Mouse (Mus musculus): Measurements from ENCODE around the gene Arhgap35. TPM values are rescaled to one million over a fixed set of nuclear protein-coding genes. Genes with fewer than 3 reads are reported as not detected.

The Arhgap35 gene
- polyA plus RNA-seq, 1 experiment from 2014 or later = 30.5 TPM

- WGBS = 81% methylated on average over 8 of the region's 8 CpGs
- Histone ChIP-seq H3K27me3 (ENCODE audit: insufficient read depth, low read length) (peaks cover 51% of the 10 kb centered on the region), H3K9ac (no peak within 1 kb of the TSS), H3K9me3 (ENCODE audit: low read depth, low read length) (no peaks in the 10 kb centered on the region), H3K36me3 (ENCODE audit: insufficient read depth) (no peaks in the 10 kb centered on the region), H3K4me2 (peak within 1 kb of the TSS; percentile 57), H3K4me1 (ENCODE audit: insufficient read depth) (no peaks in the 10 kb centered on the region), H3K4me3 (ENCODE audit: low read depth, low read length) (peak within 1 kb of the TSS; percentile 27), H3K27ac (ENCODE audit: low read depth) (no peak within 1 kb of the TSS)
- no peak for TF ChIP-seq CTCF (IDR thresholded peaks at IDR 0.05; ENCODE audit: low read depth)
- DNase-seq (no peak), ATAC-seq (ENCODE audit: insufficient read depth) (no peak)
Observed at GRCm38 (mm10) chr7:16477628-16478027, 137.2 kb downstream of the Arhgap35 start, which contains the start of gene Npas1. Npas1 (minus strand) TSS chr7:16477728.

- Histone ChIP-seq H3K9me3 (ENCODE audit: low read depth, low read length) (no peaks in the 10 kb centered on the region), H3K4me2 (peak overlapping the region; percentile 57), H3K27me3 (ENCODE audit: insufficient read depth, low read length) (peaks cover 60% of the 10 kb centered on the region), H3K27ac (ENCODE audit: low read depth) (no peak overlapping the region), H3K36me3 (ENCODE audit: insufficient read depth) (no peaks in the 10 kb centered on the region), H3K4me3 (ENCODE audit: low read depth, low read length) (peak overlapping the region; percentile 27), H3K9ac (no peak overlapping the region), H3K4me1 (ENCODE audit: insufficient read depth) (no peaks in the 10 kb centered on the region)
- no peak for TF ChIP-seq CTCF (IDR thresholded peaks at IDR 0.05; ENCODE audit: low read depth)
- ATAC-seq (ENCODE audit: insufficient read depth) (peak; percentile 47; the same call in 1 of the 2 replicates), DNase-seq (peak; percentile 70)
- WGBS = 1% methylated on average over 34 of the region's 34 CpGs
Observed at GRCm38 (mm10) chr7:16476600-16476989, 138.2 kb downstream of the Arhgap35 start.

- 2% methylated on average over 55 of the region's 59 CpGs for WGBS
- TF ChIP-seq CTCF (IDR thresholded peaks at IDR 0.05; ENCODE audit: low read depth) = no peak
Observed at GRCm38 (mm10) chr7:16475764-16476599, 138.8 kb downstream of the Arhgap35 start.

GRCm38 (mm10) chr7:16475321-16475720 is 139.5 kb downstream of the Arhgap35 start:
- no peak overlapping the region for H3K27ac ChIP-seq (ENCODE audit: low read depth)
- WGBS = 5% methylated on average over 23 of the region's 23 CpGs

More at GRCm38 (mm10) chr7:16475764-16476599, 138.8 kb downstream of the Arhgap35 start:
- no peak overlapping the region for H3K27ac ChIP-seq (ENCODE audit: low read depth)
- ATAC-seq (ENCODE audit: insufficient read depth) = no peak
- no peak for DNase-seq
- H3K4me2 ChIP-seq = peak overlapping the region; percentile 57
- peak overlapping the region; percentile 27 for H3K4me3 ChIP-seq (ENCODE audit: low read depth, low read length)
- no peak overlapping the region for H3K9ac ChIP-seq
- no peaks in the 10 kb centered on the region for H3K9me3 ChIP-seq (ENCODE audit: low read depth, low read length)
- H3K27me3 ChIP-seq (ENCODE audit: insufficient read depth, low read length) = peaks cover 64% of the 10 kb centered on the region
- H3K36me3 ChIP-seq (ENCODE audit: insufficient read depth) = no peaks in the 10 kb centered on the region
- no peaks in the 10 kb centered on the region for H3K4me1 ChIP-seq (ENCODE audit: insufficient read depth)

GRCm38 (mm10) chr7:16474445-16474844 is 140.3 kb downstream of the Arhgap35 start:
- no peaks in the 10 kb centered on the region for H3K9me3 ChIP-seq (ENCODE audit: low read depth, low read length)

More at GRCm38 (mm10) chr7:16475321-16475720, 139.5 kb downstream of the Arhgap35 start:
- ATAC-seq (ENCODE audit: insufficient read depth) (no peak), DNase-seq (no peak)
- no peaks in the 10 kb centered on the region for H3K4me1 ChIP-seq (ENCODE audit: insufficient read depth)
- 0 out of 2 replicates have a peak overlapping the region, but pooled peaks have one; percentile 27 for H3K4me3 ChIP-seq (ENCODE audit: low read depth, low read length)
- no peak overlapping the region for H3K9ac ChIP-seq
- no peaks in the 10 kb centered on the region for H3K36me3 ChIP-seq (ENCODE audit: insufficient read depth)
- peaks cover 64% of the 10 kb centered on the region for H3K27me3 ChIP-seq (ENCODE audit: insufficient read depth, low read length)
- H3K4me2 ChIP-seq = peak overlapping the region; percentile 31; the same call in 1 of the 2 replicates
- H3K9me3 ChIP-seq (ENCODE audit: low read depth, low read length) = no peaks in the 10 kb centered on the region
- no peak for TF ChIP-seq CTCF (IDR thresholded peaks at IDR 0.05; ENCODE audit: low read depth)

GRCm38 (mm10) chr7:16473847-16474246 is 140.9 kb downstream of the Arhgap35 start:
- Histone ChIP-seq H3K36me3 (ENCODE audit: insufficient read depth) (no peaks in the 10 kb centered on the region), H3K4me3 (ENCODE audit: low read depth, low read length) (no peak overlapping the region), H3K9ac (no peak overlapping the region), H3K4me2 (no peak overlapping the region), H3K27ac (ENCODE audit: low read depth) (no peak overlapping the region), H3K9me3 (ENCODE audit: low read depth, low read length) (no peaks in the 10 kb centered on the region), H3K27me3 (ENCODE audit: insufficient read depth, low read length) (peaks cover 64% of the 10 kb centered on the region), H3K4me1 (ENCODE audit: insufficient read depth) (no peaks in the 10 kb centered on the region)
- DNase-seq = no peak
- ATAC-seq (ENCODE audit: insufficient read depth) = no peak
- TF ChIP-seq CTCF (IDR thresholded peaks at IDR 0.05; ENCODE audit: low read depth) = no peak
- 51% methylated on average over 8 of the region's 8 CpGs for WGBS

More at GRCm38 (mm10) chr7:16474445-16474844, 140.3 kb downstream of the Arhgap35 start:
- peak overlapping the region; percentile 43 for H3K4me2 ChIP-seq
- H3K27ac ChIP-seq (ENCODE audit: low read depth) = no peak overlapping the region
- no peak for TF ChIP-seq CTCF (IDR thresholded peaks at IDR 0.05; ENCODE audit: low read depth)
- DNase-seq (no peak), ATAC-seq (ENCODE audit: insufficient read depth) (no peak)
- H3K4me3 ChIP-seq (ENCODE audit: low read depth, low read length) = peak overlapping the region; percentile 19; the same call in 1 of the 2 replicates
- peaks cover 64% of the 10 kb centered on the region for H3K27me3 ChIP-seq (ENCODE audit: insufficient read depth, low read length)
- WGBS = 6% methylated on average over 33 of the region's 33 CpGs
- H3K9ac ChIP-seq = no peak overlapping the region
- no peaks in the 10 kb centered on the region for H3K4me1 ChIP-seq (ENCODE audit: insufficient read depth)
- H3K36me3 ChIP-seq (ENCODE audit: insufficient read depth) = no peaks in the 10 kb centered on the region

GRCm38 (mm10) chr7:16472116-16472709 is 142.6 kb downstream of the Arhgap35 start:
- H3K4me1 ChIP-seq (ENCODE audit: insufficient read depth) = no peaks in the 10 kb centered on the region
- no peaks in the 10 kb centered on the region for H3K9me3 ChIP-seq (ENCODE audit: low read depth, low read length)
- whole genome bisulfite sequencing = 16% methylated on average over 17 of the region's 17 CpGs
- no peak overlapping the region for H3K9ac ChIP-seq
- H3K27me3 ChIP-seq (ENCODE audit: insufficient read depth, low read length) = peaks cover 59% of the 10 kb centered on the region
- H3K4me3 ChIP-seq (ENCODE audit: low read depth, low read length) = no peak overlapping the region
- no peak for ATAC-seq (ENCODE audit: insufficient read depth)
- TF ChIP-seq CTCF (IDR thresholded peaks at IDR 0.05; ENCODE audit: low read depth) = no peak
- no peak overlapping the region for H3K4me2 ChIP-seq
- H3K36me3 ChIP-seq (ENCODE audit: insufficient read depth) = no peaks in the 10 kb centered on the region
- no peak overlapping the region for H3K27ac ChIP-seq (ENCODE audit: low read depth)
- DNase-seq = no peak
